Mouse (Mus musculus) ES-E14 (cell line): Measurements from ENCODE around the gene Arhgap24. TPM values are rescaled to one million over a fixed set of nuclear protein-coding genes. Genes with fewer than 3 reads are reported as not detected.
A peak's percentile ranks its signal among the peaks of the same experiment; 100 is the strongest.

Experiments used
- DNase-seq: peaks from one replicate; pipeline ENCODE4 v3.0.0-alpha.2; 2013; ENCODE audit warnings: low read depth, low spot score
- H3K27ac ChIP-seq: 2 replicates; pipeline ENCODE4 v1.5.1; 2012; ENCODE audit warnings: low read depth, mild to moderate bottlenecking, low read length, moderate library complexity, mixed read lengths; ENCODE audit not compliant: poor library complexity, insufficient read depth, severe bottlenecking
- H3K36me3 ChIP-seq: 2 replicates; pipeline ENCODE4 v1.6.1; 2012; ENCODE audit warnings: mild to moderate bottlenecking, low read length, moderate library complexity, mixed read lengths; ENCODE audit not compliant: control insufficient read depth, poor library complexity, insufficient read depth, severe bottlenecking
- H3K4me1 ChIP-seq, 2 experiments: fragments of 150-350 bp in 1 of 2; sonication (generic) in 1 of 2; 2 replicates each; pipeline ENCODE4 v1.6.1; 2012; ENCODE audit warnings: low read length in 2 of 2, mild to moderate bottlenecking in 1 of 2, mixed read lengths in 1 of 2; ENCODE audit not compliant: control insufficient read depth in 2 of 2, insufficient read depth in 2 of 2, poor library complexity in 1 of 2
- H3K4me3 ChIP-seq, 2 experiments: fragments of 150-350 bp in 1 of 2; sonication (generic) in 1 of 2; 2 replicates each; pipeline ENCODE4 v1.5.1; 2012; ENCODE audit warnings: low read length in 2 of 2, low read depth in 1 of 2, mild to moderate bottlenecking in 1 of 2, mixed read lengths in 1 of 2; ENCODE audit not compliant: insufficient read depth in 1 of 2, poor library complexity in 1 of 2, severe bottlenecking in 1 of 2
- H3K9ac ChIP-seq: 2 replicates; pipeline ENCODE4 v1.6.1; 2012; ENCODE audit warnings: low read depth, mild to moderate bottlenecking, low read length, mixed read lengths; ENCODE audit not compliant: poor library complexity, insufficient read depth, severe bottlenecking
- H3K9me3 ChIP-seq: fragments of 150-350 bp; sonication (generic); 2 replicates; pipeline ENCODE4 v1.6.1; 2012; ENCODE audit warnings: low read depth, mild to moderate bottlenecking, low read length; ENCODE audit not compliant: control insufficient read depth, insufficient read depth
- CHD2 ChIP-seq: IDR thresholded peaks from 2 replicates; pipeline ENCODE4 v1.6.1; 2014; ENCODE audit warnings: mild to moderate bottlenecking, low read depth, low read length, inconsistent platforms
- HCFC1 ChIP-seq: IDR thresholded peaks from 2 replicates; pipeline ENCODE4 v1.6.1; 2012; ENCODE audit warnings: low read length, inconsistent platforms, borderline replicate concordance; ENCODE audit not compliant: insufficient read depth
- MAFK ChIP-seq: IDR thresholded peaks from 2 replicates; pipeline ENCODE4 v1.6.1; 2014; ENCODE audit warnings: mild to moderate bottlenecking, low read depth, low read length, inconsistent platforms; ENCODE audit not compliant: insufficient read depth
- ZC3H11A ChIP-seq: IDR thresholded peaks from 2 replicates; pipeline ENCODE4 v1.6.1; 2012; ENCODE audit warnings: low read depth, mild to moderate bottlenecking, inconsistent platforms, low read length, borderline replicate concordance
- ZNF384 ChIP-seq: IDR thresholded peaks from 2 replicates; pipeline ENCODE4 v1.6.1; 2012; ENCODE audit warnings: low read depth, low read length, inconsistent platforms
- in situ Hi-C, 2 experiments: fragments of 600-800 bp; cut with MboI; formaldehyde crosslinking; loops; one replicate each; pipeline ENCODE4 v1.15.1; 2025; ENCODE audit warnings: low sequenced_read_pairs in 2 of 2, inconsistent platforms in 1 of 2; ENCODE audit not compliant: unreplicated experiment in 2 of 2
- total RNA-seq: library from RNA; depleted of rRNA; stranded (reverse); fragments of 300-350 nt; gene quantifications from 2 replicates; pipeline ENCODE4 v1.2.3, GENCODE M21; 2012

The Arhgap24 gene
- total RNA-seq, 1 experiment = 0.89 TPM

DNA sequence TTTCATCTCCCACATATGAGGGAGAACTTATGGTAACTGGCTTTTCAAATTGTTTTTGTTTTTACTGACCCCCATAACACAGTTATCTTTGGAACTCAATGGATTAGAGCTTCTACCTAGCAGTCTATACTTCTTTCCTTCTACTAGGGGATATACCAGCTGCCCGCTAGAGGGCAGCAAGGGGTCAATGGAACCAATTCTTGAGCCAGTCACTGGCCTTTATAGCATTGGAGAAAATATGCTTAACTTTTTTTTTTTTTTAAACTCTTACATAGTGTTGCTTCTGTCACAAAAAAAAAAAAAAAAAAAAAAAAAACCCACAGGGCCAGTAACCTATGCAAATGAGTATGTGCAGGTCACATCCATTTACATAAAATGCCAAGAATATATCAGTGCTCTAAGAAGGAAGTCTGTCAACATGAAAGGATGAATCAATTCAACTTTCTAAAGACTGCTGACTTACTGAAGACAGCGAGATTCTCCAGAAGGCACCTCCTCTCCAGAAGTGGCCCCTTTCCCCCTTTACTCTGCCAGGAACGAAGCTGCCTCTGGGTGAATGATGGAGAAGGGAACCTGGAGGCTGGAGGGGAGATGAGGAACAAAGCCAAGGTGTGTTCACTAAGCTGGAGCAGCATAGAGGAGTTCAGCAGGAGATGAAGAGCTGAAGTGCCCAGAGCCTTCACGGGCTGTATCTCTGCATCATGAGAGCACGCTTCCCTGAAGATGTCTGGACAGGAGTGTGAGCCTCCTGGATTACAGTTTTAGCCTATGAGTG lies 222.3 kb downstream of the Arhgap24 start:
- no peak overlapping the region for H3K27ac ChIP-seq
- H3K4me3 ChIP-seq = no peak overlapping the region
- in situ Hi-C loops = no loop called here
- H3K36me3 ChIP-seq = no peaks in the 10 kb centered on the region
- DNase-seq = peak; percentile 22
- no peaks in the 10 kb centered on the region for H3K4me1 ChIP-seq
- H3K9me3 ChIP-seq = no peaks in the 10 kb centered on the region
- TF ChIP-seq CHD2 (no peak), ZC3H11A (0 out of 2 replicates have a peak, but pooled peaks have one; percentile 27), HCFC1 (no peak), MAFK (no peak), ZNF384 (peak; percentile 91)
- H3K9ac ChIP-seq = no peak overlapping the region

DNA sequence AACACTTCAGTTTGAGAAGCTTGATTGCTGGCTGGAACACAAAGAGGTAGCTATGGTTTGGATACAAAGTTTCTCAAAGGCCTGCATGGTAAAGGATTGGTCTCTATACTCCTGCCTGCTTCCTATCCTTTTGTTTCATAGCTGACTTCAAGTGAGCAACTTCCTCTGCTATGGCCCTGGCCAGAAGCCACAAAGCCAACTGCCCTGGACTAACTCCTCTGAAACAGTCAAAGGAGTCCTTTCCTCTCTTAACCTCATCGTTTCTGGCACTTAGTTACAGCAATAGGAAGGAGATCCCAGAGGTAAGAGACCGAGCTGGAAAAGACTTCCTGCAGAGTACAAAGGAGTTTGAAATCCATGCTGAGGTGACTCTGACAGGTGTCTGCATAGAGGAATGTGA lies 224.0 kb downstream of the Arhgap24 start:
- Histone ChIP-seq H3K36me3 (no peaks in the 10 kb centered on the region), H3K4me1 (no peaks in the 10 kb centered on the region), H3K4me3 (no peak overlapping the region), H3K9ac (no peak overlapping the region), H3K9me3 (no peaks in the 10 kb centered on the region), H3K27ac (no peak overlapping the region)
- in situ Hi-C loops = no loop called here
- TF ChIP-seq HCFC1 (no peak), ZNF384 (no peak), ZC3H11A (no peak), CHD2 (no peak), MAFK (no peak)
- DNase-seq = no peak

DNA sequence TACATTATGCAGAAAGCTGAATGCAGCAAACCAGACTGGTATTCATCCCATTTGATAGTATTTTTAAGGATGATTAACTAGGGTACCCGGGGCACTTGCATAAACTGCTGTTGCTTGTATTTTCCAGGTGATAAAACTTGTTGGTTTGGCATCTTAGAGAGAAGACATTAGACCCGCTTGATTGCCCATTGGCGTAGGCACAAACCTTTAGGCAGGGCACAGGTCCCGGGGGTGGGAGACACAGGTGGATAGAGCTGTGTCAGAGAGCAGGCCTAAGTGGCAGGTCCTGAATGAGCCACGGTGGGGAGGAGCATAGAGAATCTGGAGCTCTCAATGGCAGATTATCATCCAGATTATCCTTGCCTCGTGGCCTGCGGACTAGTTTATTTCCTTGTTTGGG lies 229.1 kb downstream of the Arhgap24 start:
- DNase-seq = no peak
- no peak overlapping the region for H3K4me3 ChIP-seq
- TF ChIP-seq ZC3H11A (no peak), MAFK (no peak), ZNF384 (no peak), CHD2 (no peak), HCFC1 (no peak)
- H3K27ac ChIP-seq = no peak overlapping the region
- H3K9me3 ChIP-seq = no peaks in the 10 kb centered on the region
- H3K4me1 ChIP-seq = no peaks in the 10 kb centered on the region
- H3K36me3 ChIP-seq = no peaks in the 10 kb centered on the region
- no peak overlapping the region for H3K9ac ChIP-seq
- in situ Hi-C loops = no loop called here

DNA sequence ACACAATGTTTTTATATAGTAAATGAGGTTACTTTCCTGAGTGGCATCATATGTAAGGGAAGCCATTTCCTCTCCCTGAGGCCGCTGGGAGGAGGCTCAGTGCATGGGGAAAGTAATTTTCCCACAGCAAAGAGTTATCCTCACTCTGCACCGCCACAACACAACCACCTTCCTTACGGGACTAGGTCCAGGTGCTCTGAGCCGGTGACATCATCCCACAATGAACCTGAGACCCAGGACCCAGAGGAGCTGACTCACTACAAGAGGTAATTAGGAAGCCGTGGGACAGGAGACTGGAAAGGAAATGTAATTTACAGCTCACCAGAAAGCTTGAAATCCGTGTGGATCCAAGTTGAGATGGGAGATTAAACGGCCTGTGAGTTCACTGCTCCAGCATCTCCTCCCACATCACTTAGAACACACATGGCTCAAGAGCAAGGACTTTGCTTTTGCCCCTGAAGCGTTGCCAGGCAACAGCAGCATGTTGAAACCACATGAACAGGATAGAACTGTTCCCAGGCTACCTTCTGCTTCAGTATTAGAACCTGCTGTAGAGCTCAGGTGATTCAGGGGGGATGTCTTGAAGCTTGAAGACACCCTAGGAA lies 238.3 kb downstream of the Arhgap24 start:
- DNase-seq = no peak

GRCm38 (mm10) chr5:102723558-102723957 lies 242.4 kb downstream of the Arhgap24 start:
- 0 out of 2 replicates have a peak, but pooled peaks have one; percentile 27 for TF ChIP-seq ZNF384
- no peak for TF ChIP-seq HCFC1
- TF ChIP-seq CHD2 = no peak
- TF ChIP-seq MAFK = no peak
- no peak for TF ChIP-seq ZC3H11A
- no peak overlapping the region for H3K9ac ChIP-seq
- no peaks in the 10 kb centered on the region for H3K36me3 ChIP-seq
- no peak overlapping the region for H3K4me3 ChIP-seq
- in situ Hi-C loops = no loop called here
- no peak overlapping the region for H3K27ac ChIP-seq
- no peak for DNase-seq
- no peaks in the 10 kb centered on the region for H3K9me3 ChIP-seq
- no peaks in the 10 kb centered on the region for H3K4me1 ChIP-seq

More for the DNA sequence above, 238.3 kb downstream of the Arhgap24 start:
- Histone ChIP-seq H3K27ac (no peak overlapping the region), H3K9ac (no peak overlapping the region), H3K4me1 (no peaks in the 10 kb centered on the region), H3K4me3 (no peak overlapping the region), H3K9me3 (no peaks in the 10 kb centered on the region), H3K36me3 (no peaks in the 10 kb centered on the region)
- no peak for TF ChIP-seq ZNF384
- no peak for TF ChIP-seq MAFK
- no peak for TF ChIP-seq ZC3H11A
- in situ Hi-C loops = no loop called here
